Mouse (Mus musculus): ENCODE measurements around the gene Tmem30b.
A peak's percentile ranks its signal among the peaks of the same experiment; 100 is the strongest.

Tmem30b gene

GRCm38 (mm10) chr12:73517022-73517709 is 29.0 kb downstream of the Tmem30b start:
- DNase-seq (ENCODE audit: extremely low spot score), result peak; percentile 86

- no peak for DNase-seq (ENCODE audit: extremely low spot score)
These were observed 29.7 kb downstream of the Tmem30b start for GRCm38 (mm10) chr12:73516516-73516915.

GRCm38 (mm10) chr12:73514722-73515121 is 31.5 kb downstream of the Tmem30b start:
- no peak for DNase-seq (ENCODE audit: extremely low spot score)

GRCm38 (mm10) chr12:73513958-73514357 is 32.2 kb downstream of the Tmem30b start:
- DNase-seq (ENCODE audit: extremely low spot score), result no peak

GRCm38 (mm10) chr12:73511467-73512047 is 34.6 kb downstream of the Tmem30b start:
- no peak for DNase-seq (ENCODE audit: extremely low spot score)

GRCm38 (mm10) chr12:73507105-73507504 is 39.1 kb downstream of the Tmem30b start:
- no peak for DNase-seq (ENCODE audit: extremely low spot score)

- DNase-seq (ENCODE audit: extremely low spot score), result no peak
These were observed 39.5 kb downstream of the Tmem30b start for GRCm38 (mm10) chr12:73506648-73507047.

GRCm38 (mm10) chr12:73500689-73501326 is 45.4 kb downstream of the Tmem30b start:
- DNase-seq (ENCODE audit: extremely low spot score), result no peak

GRCm38 (mm10) chr12:73495172-73495571 is 51.0 kb downstream of the Tmem30b start:
- DNase-seq (ENCODE audit: extremely low spot score), result no peak

GRCm38 (mm10) chr12:73493929-73494530 is 52.2 kb downstream of the Tmem30b start:
- no peak for DNase-seq (ENCODE audit: extremely low spot score)

Data from embryo, embryonic 9.5 days (tissue).